Mouse (Mus musculus): ENCODE measurements around the gene Slc25a19. TPM values are rescaled to one million over a fixed set of nuclear protein-coding genes. Genes with fewer than 3 reads are reported as not detected.
A peak's percentile ranks its signal among the peaks of the same experiment; 100 is the strongest.

The Slc25a19 gene
- total RNA-seq, 2 experiments from 2014 or later, result 19.6 to 32.1 TPM

DNA sequence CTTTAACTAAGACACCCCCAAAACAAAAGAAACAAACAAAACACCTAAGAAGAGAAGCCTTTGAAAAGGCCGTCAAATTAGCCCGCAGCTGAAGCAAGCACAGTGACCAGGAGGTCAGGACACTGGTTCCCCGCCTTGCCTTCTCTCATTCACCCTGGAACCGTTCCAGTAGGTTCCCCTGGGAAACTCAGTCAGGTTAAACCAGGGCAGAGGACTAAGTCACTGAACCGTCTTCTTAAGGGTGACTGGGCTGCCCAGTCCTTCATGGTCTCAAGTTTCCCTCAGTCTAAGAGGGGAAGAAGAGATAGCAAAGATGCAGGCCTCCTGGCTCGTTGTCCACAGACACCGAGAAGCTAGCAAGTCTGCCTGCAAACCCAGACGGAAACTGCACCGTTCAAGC, 2.2 kb downstream of the Slc25a19 start:
- ATAC-seq (replicated peaks; ENCODE audit: low FRiP score, low TSS enrichment, poor library complexity, severe bottlenecking), result no peak

DNA sequence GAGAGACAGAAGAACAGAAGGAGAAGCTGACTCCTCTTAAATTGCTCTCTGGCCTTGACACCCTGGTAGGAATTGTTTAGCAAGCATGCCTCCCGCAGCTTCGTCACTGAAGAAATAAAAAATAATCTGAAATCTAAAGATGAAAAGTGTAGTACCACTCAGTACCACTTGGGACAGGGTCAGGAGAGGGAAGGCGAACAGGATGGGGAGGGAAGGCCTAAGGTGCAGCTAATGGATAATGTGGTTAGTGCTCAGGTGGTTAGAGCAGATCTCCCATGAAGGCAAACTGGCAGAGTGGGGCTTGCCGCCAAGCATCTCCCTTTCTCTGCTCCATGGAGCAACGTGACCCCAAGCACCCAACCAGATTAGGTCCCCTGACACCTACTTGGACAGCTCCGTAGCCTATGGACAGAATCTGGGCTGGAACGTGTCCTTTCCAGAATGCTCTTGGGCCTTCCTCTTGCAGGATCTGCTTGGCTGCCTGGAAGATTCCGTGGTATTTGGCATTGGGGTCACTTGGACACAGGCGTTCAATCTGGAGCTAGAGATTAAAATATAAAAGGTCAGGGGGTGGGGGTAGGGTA, 4.5 kb downstream of the Slc25a19 start:
- ATAC-seq (replicated peaks; ENCODE audit: low FRiP score, low TSS enrichment, poor library complexity, severe bottlenecking), result peak; percentile 29; the same call in 1 of the 2 replicates

DNA sequence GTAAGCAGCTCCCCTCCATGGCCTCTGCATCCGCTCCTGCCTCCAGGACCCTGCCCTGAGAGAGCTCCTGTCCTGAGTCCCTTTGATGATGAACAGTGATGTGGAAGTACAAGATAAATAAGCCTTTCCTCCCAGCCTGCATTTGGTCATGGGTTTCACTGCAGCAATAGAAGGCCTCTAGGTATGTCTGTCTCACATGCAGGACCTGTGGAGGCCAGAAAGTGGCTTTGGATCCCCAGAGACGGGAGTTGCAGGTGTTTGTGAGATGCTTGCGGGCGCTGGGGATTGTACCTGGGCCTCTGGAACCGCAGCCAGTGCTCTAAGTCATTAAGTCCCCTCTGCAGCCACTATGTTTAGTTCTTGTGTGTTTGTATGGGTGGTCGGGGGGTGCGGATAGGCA, 8.1 kb downstream of the Slc25a19 start:
- ATAC-seq (replicated peaks; ENCODE audit: low FRiP score, low TSS enrichment, poor library complexity, severe bottlenecking), result no peak

DNA sequence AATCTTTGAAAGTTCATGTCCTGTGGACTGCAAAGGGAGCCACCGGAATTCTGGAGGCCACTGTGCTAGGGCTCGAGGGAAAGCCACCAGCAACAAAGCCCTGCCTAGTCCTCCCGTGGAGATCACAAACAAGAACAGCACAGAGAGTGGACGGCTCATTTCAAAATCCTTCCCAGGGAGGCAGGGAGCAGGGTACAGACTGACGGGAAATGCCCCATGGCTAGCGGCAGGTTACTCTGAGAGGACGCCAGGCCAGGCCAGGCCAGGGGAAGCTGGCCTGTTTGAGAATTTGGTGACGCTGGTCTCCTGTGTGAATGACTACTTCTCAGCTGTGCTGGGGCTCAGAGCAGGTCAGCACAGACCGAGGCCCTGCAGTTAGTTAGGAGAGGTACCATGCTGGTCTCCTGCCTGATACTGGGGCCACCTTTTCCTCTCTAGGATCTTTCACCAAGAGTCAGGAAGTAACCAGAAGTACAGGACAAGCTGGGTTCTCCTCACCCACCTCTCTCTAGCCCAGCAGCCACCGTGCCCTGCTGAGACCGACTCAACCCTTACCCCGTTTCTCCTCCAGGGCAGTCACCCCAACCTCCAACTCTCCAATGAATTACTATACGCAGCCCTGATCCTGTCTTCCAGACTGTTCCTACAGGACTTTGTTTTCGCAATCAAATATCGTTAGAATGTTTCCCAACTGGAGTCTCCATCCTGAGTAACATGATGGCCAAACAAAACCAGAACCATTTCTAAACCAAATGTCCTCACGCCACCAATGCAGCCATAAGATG, 9.2 kb downstream of the Slc25a19 start:
- ATAC-seq (replicated peaks; ENCODE audit: low FRiP score, low TSS enrichment, poor library complexity, severe bottlenecking), result no peak

DNA sequence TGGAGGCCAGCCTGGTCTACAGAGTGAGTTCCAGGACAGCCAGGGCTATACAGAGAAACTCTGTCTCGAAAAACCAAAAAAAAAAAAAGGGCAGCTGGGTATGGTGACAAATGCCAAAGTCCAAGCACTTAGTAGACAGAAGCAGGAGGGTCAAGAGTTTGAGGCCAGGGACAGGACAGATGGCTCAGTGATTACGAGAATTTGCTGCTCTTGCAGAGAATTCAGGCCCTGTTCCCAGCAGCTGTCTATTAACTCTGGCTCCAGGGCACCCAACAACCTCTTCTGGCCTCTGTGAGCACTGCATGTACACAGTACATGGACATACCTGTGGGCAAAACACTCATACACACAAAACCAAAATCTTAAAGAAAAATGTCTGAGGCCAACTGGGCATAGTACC, 10.1 kb downstream of the Slc25a19 start:
- ATAC-seq (replicated peaks; ENCODE audit: low FRiP score, low TSS enrichment, poor library complexity, severe bottlenecking), result no peak

DNA sequence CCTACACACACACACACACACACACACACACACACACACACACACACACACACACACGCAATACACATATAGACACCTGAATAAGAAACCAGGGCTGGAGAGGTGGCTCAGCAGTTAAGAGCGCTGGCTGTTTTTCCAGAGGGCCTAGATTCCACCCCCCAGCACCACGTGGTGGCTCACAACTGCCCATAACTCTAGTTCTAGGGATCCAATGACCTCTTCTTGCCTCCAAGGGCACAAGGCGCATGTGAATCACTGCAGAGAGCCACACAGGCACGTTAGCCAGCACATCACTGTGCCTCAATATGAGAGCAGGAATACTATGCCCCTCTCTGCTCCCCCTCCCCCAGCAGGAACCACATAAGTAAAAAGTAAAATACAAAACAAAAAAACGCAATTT, 11.2 kb downstream of the Slc25a19 start:
- ATAC-seq (replicated peaks; ENCODE audit: low FRiP score, low TSS enrichment, poor library complexity, severe bottlenecking), result no peak

DNA sequence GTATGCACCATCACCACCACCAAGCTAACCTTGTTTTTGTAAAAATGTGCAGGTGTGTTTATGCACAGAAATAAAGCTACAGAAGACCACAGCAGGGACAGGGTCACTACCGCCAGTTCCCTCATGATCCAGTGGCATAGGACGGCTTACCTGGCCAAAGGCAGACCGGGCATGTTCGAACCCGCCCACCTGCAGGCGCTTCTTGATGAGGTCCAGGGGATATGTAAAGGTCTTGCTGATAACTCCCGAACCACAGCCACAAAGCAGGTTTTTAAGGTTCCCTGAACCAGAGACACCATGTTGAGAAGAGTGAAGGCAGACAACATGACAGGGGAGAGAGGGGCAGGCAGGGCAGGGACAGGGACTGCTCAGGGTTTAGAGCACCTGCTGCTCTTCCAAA, 11.7 kb downstream of the Slc25a19 start:
- ATAC-seq (replicated peaks; ENCODE audit: low FRiP score, low TSS enrichment, poor library complexity, severe bottlenecking), result no peak

DNA sequence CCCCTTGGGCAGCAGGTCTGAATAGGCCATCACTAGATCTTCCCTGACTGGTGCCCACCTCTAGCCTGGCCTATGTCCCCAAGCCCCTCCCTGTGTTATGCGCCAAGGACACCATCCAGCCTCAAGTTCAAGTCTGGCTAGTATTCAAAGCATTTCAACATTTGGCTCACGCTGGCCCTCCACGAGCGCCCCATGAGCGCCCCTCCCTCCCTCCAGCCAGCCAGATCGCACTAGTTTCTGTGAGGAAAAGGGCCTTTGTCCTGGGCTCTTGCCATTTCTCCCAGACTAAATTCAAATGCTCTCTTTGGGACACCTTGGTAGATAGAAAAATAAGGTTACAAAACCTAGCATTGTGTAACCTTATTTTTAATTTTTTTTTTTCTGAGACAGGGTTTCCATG, 12.2 kb downstream of the Slc25a19 start:
- ATAC-seq (replicated peaks; ENCODE audit: low FRiP score, low TSS enrichment, poor library complexity, severe bottlenecking), result no peak

DNA sequence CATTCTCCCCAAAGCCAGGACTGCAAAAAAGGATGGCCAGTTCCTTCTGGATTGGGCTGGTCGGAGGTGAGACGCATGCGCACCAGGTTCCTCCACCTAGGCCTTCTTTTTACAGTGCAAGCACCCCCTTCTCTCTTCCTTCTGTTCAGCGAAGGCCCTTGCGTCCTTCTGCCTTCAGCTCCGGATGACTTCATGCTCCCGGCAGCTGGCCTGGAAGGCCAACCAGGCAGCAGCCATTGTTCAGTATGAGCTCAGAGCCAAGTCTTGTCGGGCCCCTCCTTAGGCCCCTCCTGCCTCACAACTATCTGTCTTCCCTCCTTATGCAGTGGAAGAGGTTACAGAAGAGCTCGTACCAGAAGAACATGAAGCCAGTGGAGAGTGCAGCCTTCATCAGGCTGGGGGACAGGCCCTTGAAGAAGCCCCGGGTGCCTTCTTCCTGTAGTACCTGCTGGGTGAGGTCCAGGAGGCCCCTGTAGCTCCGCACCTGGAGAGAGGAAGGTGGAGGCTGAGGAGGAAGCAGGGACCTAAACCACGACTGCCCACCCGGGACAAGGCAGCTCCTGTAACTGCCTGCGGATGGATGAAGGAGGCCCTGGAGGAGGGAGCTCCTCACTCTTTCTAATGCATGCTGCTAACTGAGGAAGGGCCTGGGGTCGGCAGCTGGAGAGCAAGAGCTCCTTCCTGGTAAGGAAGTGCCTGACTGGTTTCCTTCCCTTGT, 12.8 kb downstream of the Slc25a19 start:
- no peak for ATAC-seq (replicated peaks; ENCODE audit: low FRiP score, low TSS enrichment, poor library complexity, severe bottlenecking)

DNA sequence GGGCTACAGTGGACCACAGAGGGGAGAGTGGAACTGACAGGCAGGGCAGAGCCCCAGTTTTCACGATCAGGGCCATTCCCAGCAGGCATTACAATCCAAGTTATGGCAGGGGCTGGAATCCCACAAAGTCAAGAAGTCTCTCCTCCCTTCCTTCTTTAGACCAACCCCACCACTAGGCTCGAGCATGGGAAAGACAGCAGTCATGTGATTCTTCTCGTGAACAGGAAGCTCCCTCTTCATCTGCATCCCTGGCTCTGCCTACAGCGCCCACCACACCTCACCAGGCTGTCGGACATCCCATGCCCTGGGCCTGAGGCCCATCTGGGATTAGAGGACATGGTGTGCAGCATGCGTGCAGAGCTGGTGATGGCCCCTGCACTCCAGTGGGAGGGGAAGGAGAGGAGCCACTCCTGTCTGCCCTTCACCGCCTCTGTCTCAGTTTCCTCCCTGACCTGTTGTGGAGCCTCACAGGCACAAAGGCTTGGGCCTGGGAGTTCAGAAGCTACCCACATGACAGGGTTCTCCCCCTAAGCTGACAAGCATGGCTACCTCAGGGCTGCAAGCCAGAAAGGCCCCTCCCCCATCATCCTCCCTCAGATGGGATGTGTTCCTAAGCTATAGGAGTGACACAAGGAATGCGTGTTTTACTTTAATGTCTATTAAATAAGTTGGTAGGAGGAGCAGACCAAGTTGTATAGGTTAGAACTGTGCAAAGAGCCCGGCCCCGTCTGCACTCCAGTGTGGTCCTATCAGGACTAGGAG, 13.6 kb downstream of the Slc25a19 start:
- ATAC-seq (replicated peaks; ENCODE audit: low FRiP score, low TSS enrichment, poor library complexity, severe bottlenecking), result no peak

DNA sequence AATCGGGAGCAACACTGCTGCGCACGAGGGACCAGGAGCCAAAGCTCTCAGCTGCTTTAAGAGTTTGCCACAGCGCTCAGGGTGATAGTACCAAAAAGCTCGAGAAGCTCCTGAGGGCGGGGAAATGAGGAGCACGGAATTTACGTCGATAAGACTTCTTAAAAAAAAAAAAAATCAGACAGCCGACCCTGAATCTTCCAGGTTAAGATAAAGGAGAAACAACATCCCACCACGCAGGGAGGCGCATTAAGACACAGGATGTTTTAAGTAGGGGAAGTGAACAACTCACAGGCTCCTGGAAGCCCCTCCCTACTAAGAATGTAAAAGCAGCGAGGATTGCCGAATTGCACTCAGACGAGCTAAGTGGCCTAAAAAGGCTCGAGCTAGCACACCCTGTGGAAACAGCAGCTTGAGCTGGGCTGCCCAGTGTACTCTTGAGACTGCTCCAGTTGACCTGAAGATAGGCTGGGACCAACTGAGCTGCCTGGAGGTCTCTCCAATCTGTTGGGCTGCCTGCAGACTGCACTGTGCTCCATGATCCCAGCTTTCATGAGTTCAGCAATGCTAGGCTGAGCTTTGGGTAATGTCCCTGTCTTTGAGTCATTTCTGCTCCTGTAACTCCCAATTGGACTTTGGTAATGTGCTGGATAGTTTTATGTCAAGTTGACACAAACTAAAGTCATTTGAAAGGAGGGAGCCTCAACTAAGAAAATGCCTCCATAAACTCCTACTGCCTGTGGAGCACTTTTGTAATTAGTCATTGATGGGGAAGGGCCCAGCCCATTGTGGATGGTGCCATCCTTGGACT, 14.8 kb downstream of the Slc25a19 start:
- peak; percentile 58 for ATAC-seq (replicated peaks; ENCODE audit: low FRiP score, low TSS enrichment, poor library complexity, severe bottlenecking)

DNA sequence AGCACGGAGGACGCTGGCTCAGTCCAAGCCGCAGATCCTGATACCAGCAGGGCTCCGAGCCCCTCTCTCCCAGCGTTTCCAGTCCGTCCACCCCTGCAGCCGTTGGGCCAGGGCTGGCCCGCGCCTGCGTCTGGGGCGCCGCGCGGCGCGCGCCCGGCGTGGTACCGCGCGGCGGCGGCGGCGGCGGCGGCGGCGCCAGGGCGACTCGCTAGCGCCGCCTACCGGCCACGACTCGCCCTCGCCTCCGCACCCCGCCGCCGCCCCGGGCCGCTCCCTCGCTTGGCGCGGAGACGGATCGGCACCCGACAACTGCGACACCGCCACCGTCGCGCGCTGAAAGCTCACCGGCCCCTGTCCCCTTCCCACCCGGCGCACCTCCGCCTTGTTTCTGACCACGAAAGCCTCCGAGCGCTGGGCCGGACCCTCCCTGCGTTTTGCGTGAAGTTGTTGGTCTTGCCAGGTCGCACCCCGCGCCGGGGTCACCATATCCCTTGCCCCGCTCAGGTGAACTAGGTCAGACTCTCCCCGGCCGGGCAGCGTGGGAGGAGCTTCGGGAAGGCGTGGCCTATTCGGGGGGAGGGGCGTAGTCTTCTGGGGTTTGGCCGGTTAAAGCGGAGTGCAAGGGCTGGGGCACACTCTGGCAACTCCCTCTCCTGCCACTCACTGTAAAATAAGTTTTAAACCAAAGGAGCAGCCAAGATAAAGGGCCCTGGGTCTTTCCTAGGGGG, 15.5 kb downstream of the Slc25a19 start, which contains the start of gene Mif4gd:
Gene Mif4gd (minus strand): TSS at position 560 of the 728 bp plus-strand sequence.
- ATAC-seq (replicated peaks; ENCODE audit: low FRiP score, low TSS enrichment, poor library complexity, severe bottlenecking), result peak; percentile 87

DNA sequence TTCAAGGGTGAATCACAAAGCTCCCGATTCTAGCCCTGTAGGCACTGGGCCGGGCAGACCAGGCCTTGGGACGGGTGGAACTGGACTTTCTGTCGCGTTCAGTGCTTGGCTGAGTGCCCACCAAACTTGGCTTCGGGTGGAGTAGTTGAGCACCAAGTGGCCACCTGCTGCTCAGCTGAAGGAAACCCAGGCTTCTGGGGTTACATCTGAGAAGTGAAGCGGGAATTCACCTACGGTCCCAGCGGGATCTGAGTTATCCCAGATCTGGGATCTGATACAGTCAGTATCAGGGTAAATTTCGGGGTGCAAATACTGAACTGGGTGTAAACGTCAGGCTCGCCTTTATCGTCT, 16.1 kb downstream of the Slc25a19 start:
- ATAC-seq (replicated peaks; ENCODE audit: low FRiP score, low TSS enrichment, poor library complexity, severe bottlenecking), result peak; percentile 36; the same call in 1 of the 2 replicates

DNA sequence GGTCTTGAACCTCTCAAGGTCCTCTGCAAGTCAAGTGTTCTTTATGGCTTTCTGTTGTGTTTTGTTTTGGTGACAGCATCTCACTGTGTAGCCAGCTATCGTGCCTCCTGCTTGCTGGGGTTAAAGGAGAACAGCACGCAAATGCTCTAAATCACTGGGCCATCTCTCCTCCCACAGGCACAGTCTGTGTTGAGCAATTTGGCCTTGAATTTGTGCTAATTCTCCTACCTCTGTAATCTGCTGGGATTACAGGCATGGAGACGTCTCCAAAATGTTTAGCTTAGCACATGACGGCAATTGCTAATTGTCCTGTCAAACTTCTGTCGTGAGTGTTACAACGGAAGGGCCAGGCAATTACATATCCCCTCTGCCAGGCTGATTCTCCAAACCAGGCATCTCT, 16.9 kb downstream of the Slc25a19 start:
- ATAC-seq (replicated peaks; ENCODE audit: low FRiP score, low TSS enrichment, poor library complexity, severe bottlenecking), result no peak

DNA sequence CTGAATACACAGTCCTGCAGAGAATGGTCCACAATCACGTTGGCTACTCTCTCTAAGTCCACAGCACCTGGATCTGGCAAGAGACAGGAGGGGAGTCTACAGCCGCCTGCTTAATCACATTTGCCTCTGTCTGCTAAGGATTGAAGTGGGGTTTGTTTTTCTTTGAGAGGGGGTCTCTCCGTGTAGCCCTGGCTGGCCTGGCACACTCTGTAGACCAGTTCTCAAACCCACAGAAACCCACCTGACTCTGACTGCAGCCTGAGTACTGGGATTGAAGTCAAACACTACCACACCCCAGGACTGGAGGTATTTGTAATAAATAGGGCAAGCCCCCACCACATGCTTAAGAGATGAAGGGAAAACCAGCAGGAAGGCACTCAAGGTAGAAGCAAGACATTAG, 18.5 kb downstream of the Slc25a19 start:
- no peak for ATAC-seq (replicated peaks; ENCODE audit: low FRiP score, low TSS enrichment, poor library complexity, severe bottlenecking)

DNA sequence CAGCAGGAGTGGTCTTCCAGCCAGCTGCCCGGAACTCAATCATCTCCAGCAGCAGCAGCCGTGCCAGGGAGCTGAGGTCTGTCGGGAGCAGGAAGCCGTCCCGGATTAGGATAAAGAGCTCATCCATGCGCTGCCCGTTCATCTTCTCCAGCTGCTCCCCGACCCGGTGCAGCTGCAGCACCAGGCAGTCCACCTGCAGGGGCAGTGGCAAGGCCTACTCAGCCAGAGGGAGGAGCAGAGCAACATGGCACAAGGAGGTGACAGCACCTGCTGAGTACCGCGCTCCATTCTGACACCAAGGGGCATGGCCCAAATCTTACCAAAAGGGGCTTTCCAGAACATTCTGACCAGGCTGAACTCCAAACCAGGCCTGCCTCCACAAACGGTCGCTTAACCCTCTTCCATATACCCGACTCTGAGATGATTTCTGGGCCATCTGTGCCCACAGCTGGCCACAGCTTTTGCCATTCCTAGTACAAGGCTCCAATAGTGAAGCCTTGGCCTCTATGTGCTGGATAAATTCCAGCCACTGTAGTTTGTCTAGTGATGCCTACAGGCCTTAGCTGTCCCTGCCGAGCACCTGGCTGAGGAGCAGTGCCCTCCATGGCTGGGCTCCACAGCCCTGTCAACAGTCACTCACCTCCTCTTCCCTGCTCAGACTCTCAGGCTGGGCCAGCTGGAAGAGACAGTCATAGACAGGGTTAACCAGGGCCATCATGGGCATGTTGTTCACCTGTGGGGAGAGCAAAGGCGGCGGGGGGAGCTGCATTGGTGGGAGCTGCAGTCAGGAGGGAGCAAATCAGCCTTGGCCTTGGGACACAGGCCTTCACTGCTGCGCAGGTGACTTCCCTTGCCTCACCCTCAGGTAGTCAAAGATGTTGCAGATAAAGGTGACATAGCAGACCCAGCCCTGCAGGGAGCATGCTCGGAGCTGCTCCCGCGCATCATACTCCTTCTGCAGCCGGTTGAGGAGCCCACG, 19.4 kb downstream of the Slc25a19 start:
- no peak for ATAC-seq (replicated peaks; ENCODE audit: low FRiP score, low TSS enrichment, poor library complexity, severe bottlenecking)

DNA sequence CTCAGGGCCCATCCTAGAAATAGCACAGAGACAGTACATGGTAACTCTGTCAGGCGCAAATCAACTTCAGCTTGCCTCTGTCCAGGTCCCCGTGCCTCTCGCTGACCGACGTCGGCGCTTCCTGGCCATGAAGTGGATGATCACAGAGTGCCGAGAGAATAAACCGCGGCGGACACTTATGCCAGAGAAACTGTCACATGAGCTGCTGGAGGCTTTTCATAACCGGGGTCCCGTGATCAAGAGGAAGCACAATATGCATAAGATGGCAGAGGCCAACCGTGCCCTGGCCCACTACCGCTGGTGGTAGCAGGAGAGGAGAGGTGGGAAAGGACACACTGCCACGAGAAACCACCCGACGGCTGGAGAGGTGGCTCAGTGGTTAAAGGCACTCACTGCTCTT, 21.4 kb downstream of the Slc25a19 start:
- no peak for ATAC-seq (replicated peaks; ENCODE audit: low FRiP score, low TSS enrichment, poor library complexity, severe bottlenecking)
